Mouse (Mus musculus) gastrocnemius, adult 2 months (tissue): ENCODE measurements at regions not wholly inside any gene's neighbourhood (a gene's known extent, or its start where the extent isn't known, plus 50 kb on each side); places are given as distances from the start of the nearest gene placed in this dataset.
"Not testable (repeated sequence)": the region's sequence is repeated elsewhere in the genome, so short reads cannot be mapped to it uniquely, and the experiment has no call there.

Source experiments
- DNase-seq: peaks from one replicate; pipeline ENCODE4 v3.0.0; 2022
- H3K27ac ChIP-seq: fragments of 200-600 bp; 2 replicates; pipeline ENCODE4 v1.8.1; 2022; ENCODE audit warnings: mild to moderate bottlenecking
- H3K4me3 ChIP-seq: fragments of 200-600 bp; 2 replicates; pipeline ENCODE4 v1.8.1; 2022; ENCODE audit warnings: mild to moderate bottlenecking, moderate library complexity
- CTCF ChIP-seq: fragments of 200-600 bp; IDR thresholded peaks from 2 replicates; pipeline ENCODE4 v1.8.1; 2022; ENCODE audit warnings: antibody characterized with exemption, mild to moderate bottlenecking, moderate library complexity
- intact Hi-C: fragments of 180-260 bp; cut with DNase I; formaldehyde crosslinking; loops from one replicate; pipeline ENCODE4 v1.15.1; 2025

- DNase-seq, result no peak
- no peak overlapping the region for H3K4me3 ChIP-seq
- peak; percentile 29; the same call in 1 of the 2 replicates for TF ChIP-seq CTCF
- H3K27ac ChIP-seq, result no peak overlapping the region
- intact Hi-C loops, result no loop called here
Measured at GRCm38 (mm10) chr11:91289194-91290123, 287.9 kb downstream of the Kif2b start.

DNA sequence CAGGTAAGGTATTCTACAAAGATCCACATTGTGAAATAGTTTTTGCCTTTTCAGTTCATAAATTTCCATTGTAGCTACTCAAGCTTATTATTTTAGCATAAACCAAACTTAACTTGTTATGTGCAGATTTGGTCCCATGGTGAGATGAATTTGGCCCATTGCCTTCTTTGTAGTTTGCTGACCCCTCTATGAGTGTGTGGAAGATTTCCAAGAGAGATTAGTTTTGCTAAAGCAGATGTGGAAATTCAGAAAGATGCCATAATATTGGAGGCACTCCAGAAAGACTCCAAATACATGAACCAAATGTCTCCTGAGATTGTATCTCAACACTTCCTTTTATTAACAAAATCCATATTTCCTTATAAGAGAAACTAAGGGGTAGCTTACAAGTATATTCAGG lies 291.0 kb downstream of the Kif2b start:
- DNase-seq, result no peak
- no peak for TF ChIP-seq CTCF
- Histone ChIP-seq H3K4me3 (no peak overlapping the region), H3K27ac (no peak overlapping the region)
- intact Hi-C loops, result no loop called here

GRCm38 (mm10) chr11:91262216-91262615 lies 315.1 kb downstream of the Kif2b start:
- Histone ChIP-seq H3K4me3 (no peak overlapping the region), H3K27ac (no peak overlapping the region)
- no peak for TF ChIP-seq CTCF
- intact Hi-C loops, result no loop called here
- no peak for DNase-seq

DNA sequence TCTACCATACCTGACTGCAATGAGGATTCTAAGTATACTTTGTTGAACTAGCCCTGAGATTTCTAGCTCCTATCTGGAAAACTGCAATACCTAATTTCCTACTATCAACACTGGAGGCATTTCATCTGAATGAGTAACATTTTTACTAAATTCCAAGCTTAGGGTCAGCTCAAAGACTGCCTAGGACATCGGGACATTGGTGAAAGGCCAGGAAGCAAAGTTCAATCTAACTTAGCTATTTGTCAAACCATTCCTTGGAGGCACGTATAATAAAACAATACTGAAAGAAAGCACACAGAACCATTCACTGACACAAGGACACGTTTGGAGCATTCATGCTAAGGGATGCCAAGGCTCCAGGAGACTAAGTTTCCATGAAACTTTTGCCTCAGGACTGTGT lies 335.3 kb downstream of the Kif2b start:
- H3K4me3 ChIP-seq, intact Hi-C loops, H3K27ac ChIP-seq: not testable (repeated sequence)

GRCm38 (mm10) chr11:91216158-91216557 lies 361.2 kb downstream of the Kif2b start:
- DNase-seq, result no peak
- TF ChIP-seq CTCF, result no peak
- no peak overlapping the region for H3K27ac ChIP-seq
- no peak overlapping the region for H3K4me3 ChIP-seq
- intact Hi-C loops, result no loop called here

More for the DNA sequence above, 335.3 kb downstream of the Kif2b start:
- DNase-seq, result not testable (repeated sequence)

DNA sequence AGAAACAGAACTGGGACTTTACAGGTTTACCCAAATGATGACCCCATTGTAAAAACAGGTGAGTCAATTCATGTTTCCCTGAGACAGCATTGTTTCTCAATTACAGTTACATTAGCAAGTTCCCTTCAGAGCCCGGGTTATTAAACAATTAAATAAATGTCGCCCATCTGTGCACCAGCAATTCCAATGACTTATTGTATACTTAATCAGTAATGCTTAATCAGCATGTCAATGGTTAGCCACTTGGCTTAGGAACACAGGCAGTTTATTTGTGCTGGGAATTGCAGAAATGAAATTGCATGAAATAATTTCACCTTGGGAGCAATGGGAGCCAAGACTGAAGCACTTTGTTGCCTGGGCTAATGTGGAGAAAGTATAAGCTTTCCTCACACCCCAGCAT lies 364.3 kb downstream of the Kif2b start:
- intact Hi-C loops, result no loop called here
- Histone ChIP-seq H3K4me3 (no peak overlapping the region), H3K27ac (no peak overlapping the region)
- DNase-seq, result no peak
- TF ChIP-seq CTCF, result no peak

- no peak for DNase-seq
- no peak overlapping the region for H3K4me3 ChIP-seq
- no peak overlapping the region for H3K27ac ChIP-seq
- intact Hi-C loops, result no loop called here
- TF ChIP-seq CTCF, result no peak
Measured at GRCm38 (mm10) chr11:91206470-91206869, 370.9 kb downstream of the Kif2b start.

DNA sequence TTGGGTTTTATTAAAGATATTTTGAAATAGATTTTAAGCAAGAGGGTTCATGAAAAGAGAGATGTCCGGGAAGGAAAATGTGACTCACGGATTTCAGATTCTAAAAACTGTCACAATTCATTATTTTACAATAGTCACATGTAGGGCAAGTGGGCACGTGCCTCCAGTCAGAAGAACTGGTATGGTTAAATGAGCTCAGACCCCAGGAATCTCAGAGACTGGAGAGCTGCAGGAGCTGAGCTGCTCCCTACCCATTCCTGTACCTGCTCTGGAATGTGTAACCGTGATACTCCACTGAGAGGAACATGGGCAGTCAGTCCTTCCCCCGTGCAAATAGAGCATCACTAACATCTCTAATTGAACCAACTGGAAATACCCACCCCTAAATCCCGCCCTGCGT lies 372.9 kb downstream of the Kif2b start:
- no peak for DNase-seq
- H3K27ac ChIP-seq, result no peak overlapping the region
- intact Hi-C loops, result no loop called here
- no peak for TF ChIP-seq CTCF
- H3K4me3 ChIP-seq, result no peak overlapping the region

DNA sequence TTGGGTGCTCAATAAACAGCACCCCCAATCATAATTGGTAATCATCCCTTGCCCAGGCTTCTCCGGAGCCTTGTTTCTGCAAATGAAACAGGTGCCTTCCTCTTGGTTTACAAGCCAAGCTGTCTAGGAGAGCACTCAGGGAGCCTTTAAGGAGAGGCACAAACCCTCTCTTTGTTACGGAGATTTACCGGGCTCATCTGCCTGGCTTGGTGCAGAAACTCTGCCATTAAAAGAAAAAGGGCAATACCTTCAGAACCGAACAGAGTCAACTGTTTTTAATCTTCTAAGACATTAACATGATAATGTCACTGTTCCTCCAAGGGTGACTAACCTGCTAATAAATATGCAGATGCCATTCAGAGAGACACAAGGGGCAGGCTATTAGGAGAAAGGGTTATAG lies 380.5 kb downstream of the Kif2b start:
- no peak for TF ChIP-seq CTCF
- Histone ChIP-seq H3K4me3 (no peak overlapping the region), H3K27ac (no peak overlapping the region)
- no peak for DNase-seq
- intact Hi-C loops, result no loop called here

GRCm38 (mm10) chr11:91196351-91196750 lies 381.0 kb downstream of the Kif2b start:
- TF ChIP-seq CTCF, result no peak
- Histone ChIP-seq H3K27ac (no peak overlapping the region), H3K4me3 (no peak overlapping the region)
- intact Hi-C loops, result no loop called here
- DNase-seq, result no peak

DNA sequence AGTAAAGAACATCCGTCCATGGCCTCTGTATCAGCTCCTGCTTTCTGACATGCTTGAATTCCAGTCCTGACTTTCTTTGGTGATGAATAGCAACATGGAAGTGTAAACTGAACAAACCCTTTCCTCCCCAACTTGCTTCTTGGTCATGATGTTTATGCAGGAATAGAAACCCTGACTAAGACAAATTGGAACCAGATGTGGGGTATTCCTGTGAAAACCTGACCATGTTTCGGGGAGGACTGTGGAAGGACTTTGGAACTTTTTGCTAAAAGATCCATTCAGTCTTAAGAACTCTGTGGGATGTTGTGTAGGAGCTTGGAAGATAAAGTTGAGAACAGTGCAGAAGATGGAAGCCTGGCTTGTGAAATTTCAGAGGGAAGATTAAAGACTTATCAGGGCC lies 410.0 kb downstream of the Kif2b start:
- intact Hi-C loops, DNase-seq: not testable (repeated sequence)

GRCm38 (mm10) chr11:91133753-91134270 lies 443.5 kb downstream of the Kif2b start:
- Histone ChIP-seq H3K4me3 (no peak overlapping the region), H3K27ac (no peak overlapping the region)
- DNase-seq, result no peak
- no peak for TF ChIP-seq CTCF
- intact Hi-C loops, result no loop called here

More for the DNA sequence above, 410.0 kb downstream of the Kif2b start:
- H3K4me3 ChIP-seq, H3K27ac ChIP-seq: not testable (repeated sequence)

DNA sequence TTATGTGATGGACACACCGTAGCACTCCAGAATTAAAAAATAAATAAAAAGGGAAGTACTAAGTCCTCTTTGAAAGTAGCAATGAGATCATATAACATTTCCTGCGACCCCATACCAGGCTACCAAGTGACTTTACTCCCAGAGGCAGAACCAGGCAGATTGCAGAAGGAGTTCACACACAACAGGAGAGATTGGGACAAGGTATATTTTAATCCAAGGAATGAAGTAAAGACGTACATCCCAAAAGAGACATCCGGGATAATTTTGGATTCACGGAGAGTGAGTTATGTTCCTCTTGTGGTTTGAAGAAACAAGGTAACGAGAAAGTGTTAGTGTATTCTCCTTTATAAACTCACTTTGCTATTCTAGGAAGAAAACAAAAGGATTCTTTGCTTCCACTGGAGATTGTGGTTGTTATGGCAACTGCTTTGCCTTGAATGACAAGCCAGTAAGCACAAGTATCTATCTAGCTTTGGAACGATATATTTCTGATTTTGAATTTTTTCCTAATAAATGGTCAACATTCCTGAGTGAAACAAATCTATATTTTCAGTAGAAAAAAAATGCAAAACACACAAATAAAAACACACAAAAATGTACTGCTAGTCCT lies 444.5 kb downstream of the Kif2b start:
- Histone ChIP-seq H3K4me3 (no peak overlapping the region), H3K27ac (no peak overlapping the region)
- TF ChIP-seq CTCF, result no peak
- intact Hi-C loops, result no loop called here
- DNase-seq, result no peak
